Mouse (Mus musculus) heart, adult 18-20 months (tissue): ENCODE results near the gene Pitpna. TPM values are rescaled to one million over a fixed set of nuclear protein-coding genes. Genes with fewer than 3 reads are reported as not detected.

Experiments used
- DNase-seq, 2 experiments: peaks; one replicate each; pipeline ENCODE4 v3.0.0; 2021 to 2022; ENCODE audit warnings: mixed read lengths in 1 of 2
- total RNA-seq, 2 experiments: library from RNA; stranded (reverse); gene quantifications; 2 replicates each; pipeline ENCODE4 v1.2.3; 2021

Gene Pitpna
- total RNA-seq, 2 experiments from 2014 or later, result 98.2 to 107 TPM

DNA sequence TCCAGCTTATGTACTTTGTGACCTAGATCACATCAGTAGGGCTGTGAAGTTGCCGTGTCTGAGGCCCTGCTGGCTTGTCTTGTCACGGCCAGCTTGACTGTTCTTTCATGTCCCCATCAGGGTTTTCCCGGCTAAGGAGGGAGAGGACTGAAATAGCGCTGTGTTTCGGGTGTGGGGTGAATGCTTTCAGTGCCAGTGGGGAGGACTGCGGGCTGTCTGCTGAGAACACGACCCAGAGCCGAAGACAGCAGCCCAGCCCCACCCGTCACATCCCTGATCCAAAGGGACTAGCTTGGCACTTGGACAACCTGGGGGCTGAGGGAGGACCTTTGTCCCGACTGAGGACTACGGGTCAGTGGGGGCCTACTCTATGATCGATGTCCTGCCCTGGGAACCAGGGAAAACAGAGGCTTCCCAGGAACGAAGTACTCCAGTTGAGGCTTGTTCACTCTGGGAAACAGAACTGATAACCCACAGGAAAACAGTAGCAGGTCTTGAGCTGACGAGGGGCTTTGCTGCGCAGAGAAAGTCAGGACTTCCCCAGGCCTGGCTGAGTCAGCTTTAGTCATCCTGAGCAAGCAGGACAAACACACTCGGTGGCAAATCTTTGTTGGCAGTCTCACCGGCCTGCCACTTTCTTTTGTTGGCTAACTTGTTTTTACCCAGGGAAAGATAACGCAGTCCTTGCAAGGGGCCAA, 23.9 kb upstream of the Pitpna start:
- DNase-seq, result peak; percentile 76 to 79

GRCm38 (mm10) chr11:75565849-75566248, 22.0 kb upstream of the Pitpna start:
- peak; percentile 84 to 90 for DNase-seq

- peak; percentile 48 to 57 for DNase-seq
Observed at GRCm38 (mm10) chr11:75566276-75567196, 21.4 kb upstream of the Pitpna start.

GRCm38 (mm10) chr11:75567346-75568114, 20.4 kb upstream of the Pitpna start:
- DNase-seq, result no peak

GRCm38 (mm10) chr11:75568115-75568511, 19.8 kb upstream of the Pitpna start:
- DNase-seq, result no peak

DNA sequence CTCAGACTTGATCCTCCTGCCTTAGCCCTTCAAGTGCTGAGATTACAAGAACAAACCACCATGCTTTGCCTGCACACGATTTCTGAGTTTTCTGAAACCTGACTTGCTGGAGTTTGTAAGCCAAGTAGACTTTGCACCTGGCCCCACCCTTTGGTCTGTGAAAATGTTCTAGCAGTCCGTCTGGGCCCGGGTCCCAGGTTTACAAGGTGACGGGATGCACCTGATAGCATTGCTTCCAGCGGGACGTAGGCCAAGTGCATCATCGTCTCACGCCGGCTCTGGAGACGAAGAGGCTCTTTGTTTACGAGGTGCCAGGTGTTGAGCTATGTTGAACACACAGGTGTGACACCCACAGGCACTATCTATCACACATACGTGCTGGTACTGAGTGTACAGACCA, 18.9 kb upstream of the Pitpna start:
- no peak for DNase-seq

GRCm38 (mm10) chr11:75570375-75571125, 17.3 kb upstream of the Pitpna start:
- DNase-seq, result no peak

DNA sequence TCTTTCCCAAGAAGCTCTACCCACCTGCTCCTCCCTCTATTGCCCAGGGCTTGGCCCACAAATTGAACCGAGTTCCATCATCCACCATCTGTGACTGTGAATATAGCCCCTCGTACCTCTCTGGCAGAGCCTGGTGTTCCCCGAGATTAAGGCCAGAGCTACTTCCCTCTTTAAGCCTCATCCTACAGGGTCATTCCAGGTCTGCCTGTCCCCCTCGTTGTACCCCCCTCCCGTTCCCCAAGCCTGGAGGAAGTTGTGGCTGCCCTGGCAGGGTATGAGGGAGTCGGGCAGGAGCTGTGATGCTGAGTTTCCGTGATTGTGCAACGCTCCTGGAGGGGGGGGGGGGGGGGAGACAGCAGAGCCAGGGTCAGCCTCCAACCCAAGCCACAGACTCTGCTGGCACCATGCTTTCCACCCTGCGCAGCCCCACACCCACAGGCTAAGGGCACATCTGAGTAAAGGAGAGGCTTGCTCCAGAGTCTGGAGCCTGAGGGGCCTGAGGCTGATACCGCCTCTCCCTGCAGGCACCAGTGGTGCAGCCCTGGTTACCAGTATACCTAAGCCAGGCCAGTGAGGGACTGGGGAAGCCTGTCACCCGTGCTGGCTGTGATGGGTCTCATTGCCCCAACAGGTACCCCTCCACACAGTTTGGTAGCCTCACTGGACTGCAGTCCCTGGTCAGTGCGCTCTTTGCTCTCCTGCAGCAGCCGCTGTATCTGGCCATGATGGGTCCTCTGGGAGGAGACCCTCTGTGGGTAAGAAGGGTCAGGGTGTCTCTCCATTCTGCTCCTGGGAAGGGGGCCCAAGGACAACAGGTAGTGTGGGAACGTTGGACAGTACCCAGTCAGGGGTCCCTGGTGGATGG, 16.5 kb upstream of the Pitpna start:
- DNase-seq, result peak; percentile 54 to 81

- no peak for DNase-seq
Observed at GRCm38 (mm10) chr11:75572301-75572791, 15.6 kb upstream of the Pitpna start.

DNA sequence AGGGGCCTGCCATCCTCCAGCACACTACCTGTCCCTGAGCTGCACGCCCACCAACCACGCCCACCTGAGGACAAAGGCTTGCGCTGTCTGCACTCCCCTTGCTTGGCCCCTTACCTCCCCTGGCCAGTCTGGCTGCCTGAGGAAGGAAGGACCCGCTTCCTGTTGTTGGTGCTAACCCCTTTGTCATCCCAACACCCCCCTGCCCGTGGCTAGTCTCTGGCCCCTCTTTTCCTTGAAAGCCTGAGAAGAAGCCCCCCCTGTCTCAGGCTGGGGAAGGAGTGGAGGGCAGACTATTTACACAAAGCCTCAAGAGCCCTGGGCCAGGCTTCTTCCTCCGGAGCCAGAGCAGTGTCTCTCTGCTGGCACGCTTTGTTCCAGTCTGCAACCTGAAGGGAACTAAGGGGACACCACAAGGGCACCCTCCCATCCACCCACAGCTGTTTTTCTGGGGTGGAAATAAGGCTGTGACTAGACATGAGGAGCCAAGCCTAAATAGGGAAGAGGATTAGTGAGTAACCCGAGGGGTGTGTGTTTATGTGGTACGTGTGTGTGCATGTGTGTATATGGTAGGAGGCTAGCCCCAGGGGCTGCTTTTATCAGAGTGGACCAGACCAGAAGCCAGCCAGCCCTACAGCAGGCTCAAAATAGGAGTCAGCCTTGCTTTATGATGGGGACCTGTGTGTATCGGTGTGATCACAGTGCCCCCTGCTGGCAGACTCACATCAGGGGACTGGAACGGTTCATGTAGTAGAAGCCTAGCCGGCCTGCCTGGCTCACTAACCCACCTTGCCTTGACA, 14.8 kb upstream of the Pitpna start:
- peak; percentile 93 to 97 for DNase-seq

DNA sequence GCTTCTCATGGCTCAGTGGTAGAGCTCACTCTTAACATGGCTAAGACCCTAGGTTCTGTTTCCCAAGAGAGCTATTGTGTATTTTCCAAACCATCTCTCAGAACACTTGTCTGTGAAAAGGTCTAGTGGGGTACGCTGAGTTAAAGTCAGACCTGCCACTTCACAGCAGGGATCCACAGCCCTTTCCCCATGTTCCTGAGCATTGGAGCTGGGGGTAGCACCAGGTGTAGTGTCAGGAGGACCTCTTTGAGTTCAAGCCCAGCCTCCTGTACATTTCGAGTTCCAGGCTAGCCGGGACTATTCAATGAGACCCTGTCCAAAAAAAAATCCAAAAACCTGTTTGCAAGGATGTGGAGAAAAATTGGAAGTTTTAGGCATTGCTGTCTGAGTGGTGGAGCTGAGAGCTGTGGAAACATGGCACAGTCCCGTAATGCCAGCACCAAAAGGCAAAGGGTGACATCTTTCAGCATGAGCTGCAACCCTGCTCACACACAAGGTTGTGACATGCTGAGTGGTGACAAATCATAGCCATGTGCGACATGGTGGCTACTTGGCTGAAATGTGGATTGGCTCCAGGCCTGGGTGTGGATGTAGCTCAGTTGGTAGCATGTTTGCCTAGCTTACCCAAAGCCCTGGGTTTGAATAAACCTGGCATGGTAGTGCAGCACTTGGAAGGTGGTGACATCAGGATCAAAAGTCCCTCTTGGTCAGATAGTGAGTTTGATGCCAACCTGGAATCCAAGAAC, 13.3 kb upstream of the Pitpna start:
- no peak for DNase-seq

- no peak for DNase-seq
Observed at GRCm38 (mm10) chr11:75575560-75576123, 12.3 kb upstream of the Pitpna start.

- DNase-seq, result no peak
Observed at GRCm38 (mm10) chr11:75578609-75579008, 9.3 kb upstream of the Pitpna start.

DNA sequence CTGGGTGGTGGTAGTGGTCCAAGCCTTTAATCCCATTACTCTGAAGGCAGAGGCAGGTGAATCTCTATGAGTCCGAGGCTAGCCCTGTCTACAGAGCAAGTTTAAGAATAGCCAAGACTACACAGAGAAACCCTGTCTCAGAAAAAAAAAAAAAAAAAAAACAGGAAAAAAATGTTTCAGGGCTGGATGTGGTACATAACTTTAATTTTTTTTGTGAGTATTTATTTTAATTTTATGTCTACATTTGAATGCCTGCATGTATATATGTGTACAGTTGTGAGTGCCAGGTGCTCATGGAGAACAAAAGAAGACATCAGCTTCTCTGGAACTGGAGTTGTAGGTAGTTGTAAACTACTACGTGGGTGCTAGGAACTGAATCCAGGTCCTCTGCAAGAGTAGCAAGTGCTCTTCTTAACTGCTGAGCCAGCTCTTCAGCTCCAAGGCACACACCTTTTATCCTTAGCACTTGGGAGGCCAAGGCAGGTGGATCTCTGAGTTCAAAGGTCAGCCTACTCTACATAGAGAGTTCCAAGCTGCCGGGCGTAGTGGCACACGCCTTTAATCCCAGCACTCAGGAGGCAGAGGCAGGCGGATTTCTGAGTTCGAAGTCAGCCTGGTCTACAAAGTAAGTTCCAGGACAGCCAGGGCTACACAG, 6.3 kb upstream of the Pitpna start:
- DNase-seq, result no peak

DNA sequence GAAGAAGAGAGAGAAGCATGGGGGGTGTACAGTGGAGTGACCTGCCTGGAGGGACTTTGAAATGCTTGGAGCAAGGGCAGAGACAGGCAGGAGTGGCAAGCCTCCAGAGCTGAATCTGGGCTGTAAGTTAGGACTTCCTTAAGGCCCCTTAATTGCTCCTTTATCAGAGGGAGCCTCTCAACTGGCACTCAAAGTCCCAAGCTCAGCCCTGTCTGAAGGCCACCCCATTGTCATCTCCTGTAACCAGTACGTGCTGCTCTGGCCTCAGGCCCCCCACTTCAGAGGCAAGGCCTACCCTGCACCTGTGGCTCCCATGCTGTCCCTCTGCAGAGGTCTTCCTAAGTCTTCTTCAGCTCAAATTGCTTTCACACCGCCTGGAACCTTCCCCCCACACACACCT, 4.4 kb upstream of the Pitpna start:
- no peak for DNase-seq

DNA sequence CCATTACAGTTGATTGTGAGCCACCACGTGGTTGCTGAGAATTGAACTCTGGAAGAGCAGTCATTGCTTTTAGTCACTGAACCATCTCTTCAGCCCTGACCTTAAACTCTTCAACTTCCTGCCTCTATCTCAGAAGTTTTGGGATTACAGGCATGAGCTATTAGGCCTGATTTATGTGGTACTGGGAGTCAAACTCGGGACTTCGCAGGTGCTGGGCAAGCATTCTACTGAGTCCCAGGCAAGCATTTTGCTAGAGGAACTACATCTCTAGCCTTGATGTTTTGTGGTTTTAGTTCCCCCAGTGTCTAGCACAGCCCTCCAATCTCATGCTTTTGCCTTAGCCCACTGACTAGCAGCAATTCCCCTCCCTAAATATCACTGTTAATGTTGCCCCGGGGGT, 2.8 kb upstream of the Pitpna start:
- DNase-seq, result no peak

- no peak for DNase-seq
Observed at GRCm38 (mm10) chr11:75585978-75586377, 1.9 kb upstream of the Pitpna start.

- no peak for DNase-seq
Observed at GRCm38 (mm10) chr11:75586963-75587362, 934 bp upstream of the Pitpna start.
